Mouse (Mus musculus): ENCODE measurements around the gene Sowaha. TPM values are rescaled to one million over a fixed set of nuclear protein-coding genes. Genes with fewer than 3 reads are reported as not detected.

Sowaha gene
- polyA plus RNA-seq, 1 experiment from 2014 or later: 0.26 TPM

GRCm38 (mm10) chr11:53479171-53479782 lies 797 bp downstream of the Sowaha start:
- peaks cover 98% of the 10 kb centered on the region for H3K27me3 ChIP-seq (ENCODE audit: insufficient read depth, poor library complexity, severe bottlenecking)
- H3K36me3 ChIP-seq: no peaks in the 10 kb centered on the region
- peaks cover 37% of the 10 kb centered on the region for H3K4me1 ChIP-seq (replicated peaks)
- peak overlapping the region; percentile 70 for H3K27ac ChIP-seq
- H3K4me3 ChIP-seq: peak overlapping the region; percentile 49
- peaks cover 8% of the 10 kb centered on the region for H3K9me3 ChIP-seq
- peak; percentile 44 for DNase-seq (ENCODE audit: low spot score)
- 2% methylated on average over 62 of the region's 62 CpGs for WGBS

GRCm38 (mm10) chr11:53478383-53479170 lies 1.5 kb downstream of the Sowaha start:
- Histone ChIP-seq H3K9me3 (peaks cover 8% of the 10 kb centered on the region), H3K27me3 (ENCODE audit: insufficient read depth, poor library complexity, severe bottlenecking) (peaks cover 98% of the 10 kb centered on the region), H3K36me3 (no peaks in the 10 kb centered on the region), H3K4me3 (peak overlapping the region; percentile 49), H3K4me1 (replicated peaks) (peaks cover 37% of the 10 kb centered on the region), H3K27ac (peak overlapping the region; percentile 70)
- WGBS: 5% methylated on average over 79 of the region's 79 CpGs
- peak; percentile 60 for DNase-seq (ENCODE audit: low spot score)

- peaks cover 99% of the 10 kb centered on the region for H3K27me3 ChIP-seq (ENCODE audit: insufficient read depth, poor library complexity, severe bottlenecking)
- 37% methylated on average over 7 of the region's 7 CpGs for WGBS
- H3K4me1 ChIP-seq (replicated peaks): peaks cover 37% of the 10 kb centered on the region
- DNase-seq (ENCODE audit: low spot score): no peak
- no peak overlapping the region for H3K27ac ChIP-seq
- H3K36me3 ChIP-seq: no peaks in the 10 kb centered on the region
- 0 out of 2 replicates have a peak overlapping the region, but pooled peaks have one; percentile 49 for H3K4me3 ChIP-seq
- peaks cover 8% of the 10 kb centered on the region for H3K9me3 ChIP-seq
These were observed 2.2 kb downstream of the Sowaha start for GRCm38 (mm10) chr11:53477833-53478232.

- Histone ChIP-seq H3K4me1 (replicated peaks) (peaks cover 45% of the 10 kb centered on the region), H3K36me3 (no peaks in the 10 kb centered on the region), H3K4me3 (peak overlapping the region; percentile 28), H3K27ac (0 out of 2 replicates have a peak overlapping the region, but pooled peaks have one; percentile 23), H3K27me3 (ENCODE audit: insufficient read depth, poor library complexity, severe bottlenecking) (peaks cover 100% of the 10 kb centered on the region), H3K9me3 (peaks cover 8% of the 10 kb centered on the region)
- DNase-seq (ENCODE audit: low spot score): no peak
- 24% methylated on average over 8 of the region's 8 CpGs for WGBS
These were observed 4.5 kb downstream of the Sowaha start for GRCm38 (mm10) chr11:53475620-53476019.

- Histone ChIP-seq H3K27ac (no peak overlapping the region), H3K4me1 (replicated peaks) (peaks cover 37% of the 10 kb centered on the region), H3K4me3 (no peak overlapping the region), H3K9me3 (no peaks in the 10 kb centered on the region), H3K36me3 (no peaks in the 10 kb centered on the region), H3K27me3 (ENCODE audit: insufficient read depth, poor library complexity, severe bottlenecking) (peaks cover 97% of the 10 kb centered on the region)
- WGBS: 76% methylated on average over 3 of the region's 3 CpGs
- no peak for DNase-seq (ENCODE audit: low spot score)
These were observed 7.4 kb downstream of the Sowaha start for GRCm38 (mm10) chr11:53472709-53473108.

GRCm38 (mm10) chr11:53469968-53470695 lies 9.9 kb downstream of the Sowaha start, which contains the start of gene Gm9837:
TSS of gene Gm9837 (minus strand) at chr11:53470479.
- Histone ChIP-seq H3K9me3 (no peaks in the 10 kb centered on the region), H3K4me3 (peak within 1 kb of the TSS; percentile 34), H3K27ac (no peak within 1 kb of the TSS), H3K36me3 (no peaks in the 10 kb centered on the region), H3K27me3 (ENCODE audit: insufficient read depth, poor library complexity, severe bottlenecking) (peaks cover 97% of the 10 kb centered on the region), H3K4me1 (replicated peaks) (peaks cover 36% of the 10 kb centered on the region)
- WGBS: 4% methylated on average over 29 of the region's 29 CpGs
- DNase-seq (ENCODE audit: low spot score): peak; percentile 91

GRCm38 (mm10) chr11:53469294-53469967 lies 10.6 kb downstream of the Sowaha start:
- no peak overlapping the region for H3K27ac ChIP-seq
- no peaks in the 10 kb centered on the region for H3K36me3 ChIP-seq
- peak overlapping the region; percentile 34 for H3K4me3 ChIP-seq
- peaks cover 5% of the 10 kb centered on the region; the same call in 1 of the 2 replicates for H3K9me3 ChIP-seq
- H3K4me1 ChIP-seq (replicated peaks): peaks cover 36% of the 10 kb centered on the region
- 41% methylated on average over 16 of the region's 16 CpGs for WGBS
- DNase-seq (ENCODE audit: low spot score): no peak
- H3K27me3 ChIP-seq (ENCODE audit: insufficient read depth, poor library complexity, severe bottlenecking): peaks cover 97% of the 10 kb centered on the region

- Histone ChIP-seq H3K36me3 (no peaks in the 10 kb centered on the region), H3K4me1 (replicated peaks) (peaks cover 58% of the 10 kb centered on the region), H3K27ac (peak overlapping the region; percentile 56; the same call in 1 of the 2 replicates), H3K9me3 (peaks cover 7% of the 10 kb centered on the region; the same call in 1 of the 2 replicates), H3K27me3 (ENCODE audit: insufficient read depth, poor library complexity, severe bottlenecking) (peaks cover 97% of the 10 kb centered on the region), H3K4me3 (peak overlapping the region; percentile 45)
- 6% methylated on average over 40 of the region's 40 CpGs for WGBS
- peak; percentile 85 for DNase-seq (ENCODE audit: low spot score)
These were observed 13.7 kb downstream of the Sowaha start for GRCm38 (mm10) chr11:53466231-53466971.

GRCm38 (mm10) chr11:53463551-53464424 lies 16.3 kb downstream of the Sowaha start:
- 5% methylated on average over 55 of the region's 55 CpGs for WGBS
- DNase-seq (ENCODE audit: low spot score): peak; percentile 57
- Histone ChIP-seq H3K4me1 (replicated peaks) (peaks cover 35% of the 10 kb centered on the region), H3K9me3 (peaks cover 7% of the 10 kb centered on the region; the same call in 1 of the 2 replicates), H3K27ac (0 out of 2 replicates have a peak overlapping the region, but pooled peaks have one; percentile 3), H3K27me3 (ENCODE audit: insufficient read depth, poor library complexity, severe bottlenecking) (peaks cover 100% of the 10 kb centered on the region), H3K4me3 (peak overlapping the region; percentile 53), H3K36me3 (no peaks in the 10 kb centered on the region)

- H3K4me3 ChIP-seq: no peak overlapping the region
- H3K9me3 ChIP-seq: peaks cover 7% of the 10 kb centered on the region; the same call in 1 of the 2 replicates
- H3K27ac ChIP-seq: no peak overlapping the region
- H3K36me3 ChIP-seq: no peaks in the 10 kb centered on the region
- WGBS: 25% methylated on average over 5 of the region's 5 CpGs
- peaks cover 40% of the 10 kb centered on the region for H3K4me1 ChIP-seq (replicated peaks)
- H3K27me3 ChIP-seq (ENCODE audit: insufficient read depth, poor library complexity, severe bottlenecking): peaks cover 100% of the 10 kb centered on the region
- DNase-seq (ENCODE audit: low spot score): no peak
These were observed 18.3 kb downstream of the Sowaha start for GRCm38 (mm10) chr11:53461727-53462126.

- no peak for DNase-seq (ENCODE audit: low spot score)
- Histone ChIP-seq H3K27me3 (ENCODE audit: insufficient read depth, poor library complexity, severe bottlenecking) (peaks cover 99% of the 10 kb centered on the region), H3K4me1 (replicated peaks) (peaks cover 33% of the 10 kb centered on the region), H3K27ac (no peak overlapping the region), H3K9me3 (peaks cover 7% of the 10 kb centered on the region; the same call in 1 of the 2 replicates), H3K36me3 (no peaks in the 10 kb centered on the region), H3K4me3 (no peak overlapping the region)
- WGBS: 89% methylated on average over 3 of the region's 3 CpGs
These were observed 19.9 kb downstream of the Sowaha start for GRCm38 (mm10) chr11:53460192-53460591.
